Mouse (Mus musculus) neural tube, embryonic 11.5 days (tissue): Measurements from ENCODE around the gene Olfr125. TPM values are rescaled to one million over a fixed set of nuclear protein-coding genes. Genes with fewer than 3 reads are reported as not detected.

Source experiments
- ATAC-seq: fragments of 200-750 bp; cut with Nextera tagmentation; 2 replicates; pipeline ENCODE4 v1.8.0; 2017; ENCODE audit warnings: moderate number of reproducible peaks, mild to moderate bottlenecking, moderate TSS enrichment, moderate library complexity; ENCODE audit not compliant: insufficient read depth, low FRiP score, low TSS enrichment
- DNase-seq: peaks from one replicate; pipeline ENCODE4 v3.0.0-alpha.2; 2015; ENCODE audit warnings: low spot score
- H3K27ac ChIP-seq: fragments of 300-500 bp; sonication (generic); 2 replicates; pipeline ENCODE4 v1.5.1; 2014; ENCODE audit warnings: low read depth, mild to moderate bottlenecking, low read length
- H3K27me3 ChIP-seq: fragments of 300-500 bp; sonication (generic); 2 replicates; pipeline ENCODE4 v1.6.1; 2014; ENCODE audit warnings: mild to moderate bottlenecking, low read length, mixed read lengths; ENCODE audit not compliant: control insufficient read depth, insufficient read depth
- H3K36me3 ChIP-seq: fragments of 300-500 bp; sonication (generic); 2 replicates; pipeline ENCODE4 v1.6.1; 2014; ENCODE audit warnings: mild to moderate bottlenecking, low read length, moderate library complexity, mixed read lengths; ENCODE audit not compliant: control insufficient read depth, insufficient read depth
- H3K4me1 ChIP-seq: fragments of 300-500 bp; sonication (generic); 2 replicates; pipeline ENCODE4 v1.6.1; 2014; ENCODE audit warnings: low read length, mixed read lengths; ENCODE audit not compliant: control insufficient read depth, insufficient read depth
- H3K4me2 ChIP-seq: fragments of 300-500 bp; sonication (generic); 2 replicates; pipeline ENCODE4 v1.6.1; 2014; ENCODE audit warnings: low read depth, mild to moderate bottlenecking, moderate library complexity
- H3K4me3 ChIP-seq: fragments of 300-500 bp; sonication (generic); 2 replicates; pipeline ENCODE4 v1.5.1; 2014; ENCODE audit warnings: low read depth, low read length
- H3K9ac ChIP-seq: fragments of 300-500 bp; sonication (generic); 2 replicates; pipeline ENCODE4 v1.6.1; 2014; ENCODE audit warnings: mild to moderate bottlenecking, low read length
- H3K9me3 ChIP-seq: fragments of 300-500 bp; sonication (generic); 2 replicates; pipeline ENCODE4 v1.6.1; 2016; ENCODE audit warnings: low read length; ENCODE audit not compliant: control insufficient read depth
- WGBS: fragments of 180-500 bp; shearing (Covaris S2); extraction: QIAGEN DNeasy Blood & Tissue Kit; methylation state at CpG from one replicate; pipeline ENCODE4 v1.1.7; 2014; 5-methylcytosine and 5-hydroxymethylcytosine counted together
- polyA plus RNA-seq: library from polyadenylated mRNA; unstranded; fragments of >200 nt; fragmentation: Nextera tagmentation; extraction: Ambion mirVana; gene quantifications from 2 replicates; pipeline ENCODE4 v1.2.1, GENCODE M21; 2014

Gene Olfr125
- not detected in 2 replicates for polyA plus RNA-seq

- no peak for ATAC-seq
- H3K36me3 ChIP-seq, result no peaks in the 10 kb centered on the region
- H3K9me3 ChIP-seq, result no peaks in the 10 kb centered on the region
- H3K27me3 ChIP-seq, result no peaks in the 10 kb centered on the region
- H3K9ac ChIP-seq, result no peak within 1 kb of the TSS
- H3K27ac ChIP-seq, result no peak within 1 kb of the TSS
- no peak within 1 kb of the TSS for H3K4me2 ChIP-seq
- H3K4me1 ChIP-seq, result no peaks in the 10 kb centered on the region
- H3K4me3 ChIP-seq, result no peak within 1 kb of the TSS
- no peak for DNase-seq
Measured at GRCm38 (mm10) chr17:37832649-37833048, at the start of gene Olfr125. Olfr125 (plus strand) TSS chr17:37832949.

GRCm38 (mm10) chr17:37793229-37793628, 39.5 kb upstream of the Olfr125 start, which contains the start of gene Olfr123:
Olfr123 (plus strand) TSS chr17:37793529.
- H3K9me3 ChIP-seq, result no peaks in the 10 kb centered on the region
- no peak within 1 kb of the TSS for H3K9ac ChIP-seq
- no peaks in the 10 kb centered on the region for H3K36me3 ChIP-seq
- no peak within 1 kb of the TSS for H3K4me2 ChIP-seq
- H3K27ac ChIP-seq, result no peak within 1 kb of the TSS
- H3K27me3 ChIP-seq, result no peaks in the 10 kb centered on the region
- WGBS, result 96% methylated on average over 2 of the region's 2 CpGs
- DNase-seq, result no peak
- H3K4me3 ChIP-seq, result no peak within 1 kb of the TSS
- no peaks in the 10 kb centered on the region for H3K4me1 ChIP-seq
- no peak for ATAC-seq

GRCm38 (mm10) chr17:37799588-37799987, 33.2 kb upstream of the Olfr125 start, which contains the start of gene Olfr124:
Olfr124 (plus strand) TSS chr17:37799888.
- ATAC-seq, result no peak
- Histone ChIP-seq H3K4me3 (no peak within 1 kb of the TSS), H3K9me3 (no peaks in the 10 kb centered on the region), H3K36me3 (no peaks in the 10 kb centered on the region), H3K4me1 (no peaks in the 10 kb centered on the region), H3K27me3 (no peaks in the 10 kb centered on the region), H3K27ac (no peak within 1 kb of the TSS), H3K9ac (no peak within 1 kb of the TSS), H3K4me2 (no peak within 1 kb of the TSS)
- 92% methylated on average over 3 of the region's 3 CpGs for WGBS
- DNase-seq, result no peak

GRCm38 (mm10) chr17:37847183-37847582, 14.4 kb downstream of the Olfr125 start, which contains the start of gene Olfr126:
Olfr126 (plus strand) TSS chr17:37847483.
- Histone ChIP-seq H3K4me2 (no peak within 1 kb of the TSS), H3K27me3 (no peaks in the 10 kb centered on the region), H3K27ac (no peak within 1 kb of the TSS), H3K4me3 (no peak within 1 kb of the TSS), H3K4me1 (no peaks in the 10 kb centered on the region), H3K9ac (no peak within 1 kb of the TSS), H3K36me3 (no peaks in the 10 kb centered on the region), H3K9me3 (no peaks in the 10 kb centered on the region; the same call in 1 of the 2 replicates)
- no peak for ATAC-seq
- no peak for DNase-seq

- Histone ChIP-seq H3K9ac (no peak overlapping the region), H3K36me3 (no peaks in the 10 kb centered on the region), H3K27me3 (no peaks in the 10 kb centered on the region), H3K4me2 (no peak overlapping the region), H3K4me3 (no peak overlapping the region), H3K4me1 (no peaks in the 10 kb centered on the region), H3K27ac (no peak overlapping the region), H3K9me3 (no peaks in the 10 kb centered on the region)
- 88% methylated on average over 2 of the region's 2 CpGs for WGBS
- DNase-seq, result no peak
- ATAC-seq, result no peak
Measured at GRCm38 (mm10) chr17:37863901-37864300, 31.2 kb downstream of the Olfr125 start.

- Histone ChIP-seq H3K4me1 (no peaks in the 10 kb centered on the region), H3K27me3 (no peaks in the 10 kb centered on the region), H3K4me3 (no peak overlapping the region), H3K4me2 (no peak overlapping the region), H3K27ac (no peak overlapping the region), H3K9ac (no peak overlapping the region), H3K9me3 (no peaks in the 10 kb centered on the region), H3K36me3 (no peaks in the 10 kb centered on the region)
- DNase-seq (peak; percentile 11), ATAC-seq (peak; percentile 72)
- WGBS, result 19% methylated on average over 8 of the region's 8 CpGs
Measured at GRCm38 (mm10) chr17:37869676-37870205, 37.0 kb downstream of the Olfr125 start.

GRCm38 (mm10) chr17:37873830-37874229, 41.1 kb downstream of the Olfr125 start:
- WGBS, result 81% methylated on average over 3 of the region's 3 CpGs
- ATAC-seq, result no peak
- H3K36me3 ChIP-seq, result no peaks in the 10 kb centered on the region

More at GRCm38 (mm10) chr17:37873830-37874229, 41.1 kb downstream of the Olfr125 start:
- Histone ChIP-seq H3K4me2 (no peak overlapping the region), H3K27ac (no peak overlapping the region), H3K9me3 (no peaks in the 10 kb centered on the region), H3K9ac (no peak overlapping the region), H3K4me1 (no peaks in the 10 kb centered on the region), H3K4me3 (no peak overlapping the region), H3K27me3 (no peaks in the 10 kb centered on the region)
- no peak for DNase-seq

Other genes starting within 250 kb of the Olfr125 start
- gene Olfr114, start 240.2 kb upstream of the Olfr125 start, polyA plus RNA-seq, result not detected in 2 replicates
- not detected in 2 replicates for gene Olfr115, start 205.8 kb upstream of the Olfr125 start, polyA plus RNA-seq
- not detected in 2 replicates for gene Olfr116, start 205.8 kb upstream of the Olfr125 start, polyA plus RNA-seq
- gene Olfr117, start 169.2 kb upstream of the Olfr125 start, polyA plus RNA-seq, result not detected in 2 replicates
- not detected in 2 replicates for gene Olfr118, start 166.0 kb upstream of the Olfr125 start, polyA plus RNA-seq
- gene Olfr119, start 136.4 kb upstream of the Olfr125 start, polyA plus RNA-seq, result not detected in 2 replicates
- gene Olfr120, start 111.1 kb upstream of the Olfr125 start, polyA plus RNA-seq, result not detected in 2 replicates
- not detected in 2 replicates for gene Olfr121, start 84.1 kb upstream of the Olfr125 start, polyA plus RNA-seq
- gene Olfr122, start 64.3 kb upstream of the Olfr125 start, polyA plus RNA-seq, result not detected in 2 replicates
- gene Olfr123, start 39.4 kb upstream of the Olfr125 start, polyA plus RNA-seq, result not detected in 2 replicates
- not detected in 2 replicates for gene Olfr124, start 33.1 kb upstream of the Olfr125 start, polyA plus RNA-seq
- gene Olfr126, start 14.5 kb downstream of the Olfr125 start, polyA plus RNA-seq, result not detected in 2 replicates
- not detected in 2 replicates for gene Olfr127, start 67.5 kb downstream of the Olfr125 start, polyA plus RNA-seq
- gene Olfr128, start 87.6 kb downstream of the Olfr125 start, polyA plus RNA-seq, result not detected in 2 replicates
- not detected in 2 replicates for gene Olfr761, start 120.1 kb downstream of the Olfr125 start, polyA plus RNA-seq
- not detected in 2 replicates for gene Olfr129, start 227.1 kb downstream of the Olfr125 start, polyA plus RNA-seq
- not detected in 2 replicates for gene Olfr130, start 231.0 kb downstream of the Olfr125 start, polyA plus RNA-seq